Mouse (Mus musculus) intestine, embryonic 14.5 days (tissue): Measurements from ENCODE around the gene Rptor. TPM values are rescaled to one million over a fixed set of nuclear protein-coding genes. Genes with fewer than 3 reads are reported as not detected.

Experiments used
- ATAC-seq: fragments of 200-750 bp; cut with Nextera tagmentation; replicated peaks from 2 replicates; pipeline ENCODE4 v1.8.0; 2017; ENCODE audit warnings: low read depth, moderate number of reproducible peaks, moderate TSS enrichment, moderate library complexity; ENCODE audit not compliant: low FRiP score, low TSS enrichment
- DNase-seq: peaks from one replicate; pipeline ENCODE4 v3.0.0-alpha.2; 2018; ENCODE audit warnings: low spot score
- H3K27ac ChIP-seq: fragments of 300-500 bp; sonication (generic); 2 replicates; pipeline ENCODE4 v1.5.1; 2014; ENCODE audit warnings: low read depth, mild to moderate bottlenecking, control low read depth
- H3K27me3 ChIP-seq: fragments of 300-500 bp; sonication (generic); replicated peaks from 2 replicates; pipeline ENCODE4 v1.6.1; 2014; ENCODE audit warnings: low read length, control low read depth; ENCODE audit not compliant: control insufficient read depth, insufficient read depth
- H3K36me3 ChIP-seq: fragments of 300-500 bp; sonication (generic); 2 replicates; pipeline ENCODE4 v1.6.1; 2014; ENCODE audit warnings: low read length, control low read depth; ENCODE audit not compliant: control insufficient read depth, insufficient read depth
- H3K4me1 ChIP-seq: fragments of 300-500 bp; sonication (generic); replicated peaks from 2 replicates; pipeline ENCODE4 v1.6.1; 2014; ENCODE audit warnings: low read length, control low read depth, mixed read lengths; ENCODE audit not compliant: control insufficient read depth, insufficient read depth
- H3K4me2 ChIP-seq: fragments of 300-500 bp; sonication (generic); 2 replicates; pipeline ENCODE4 v1.6.1; 2014; ENCODE audit warnings: low read length
- H3K4me3 ChIP-seq: fragments of 300-500 bp; sonication (generic); 2 replicates; pipeline ENCODE4 v1.5.1; 2014; ENCODE audit warnings: low read depth, low read length, control low read depth, mixed read lengths
- H3K9ac ChIP-seq: fragments of 300-500 bp; sonication (generic); 2 replicates; pipeline ENCODE4 v1.6.1; 2014; ENCODE audit warnings: mild to moderate bottlenecking, low read length
- H3K9me3 ChIP-seq: fragments of 300-500 bp; sonication (generic); 2 replicates; pipeline ENCODE4 v1.6.1; 2016; ENCODE audit warnings: low read length, control low read depth; ENCODE audit not compliant: control insufficient read depth
- WGBS: fragments of 180-500 bp; shearing (Covaris S2); extraction: QIAGEN DNeasy Blood & Tissue Kit; methylation state at CpG from one replicate; pipeline ENCODE4 v1.1.7; 2014; 5-methylcytosine and 5-hydroxymethylcytosine counted together
- polyA plus RNA-seq: library from polyadenylated mRNA; unstranded; fragments of >200 nt; fragmentation: Nextera tagmentation; extraction: Ambion mirVana; gene quantifications from 2 replicates; pipeline ENCODE4 v1.2.1, GENCODE M21; 2014

The Rptor gene
- 11.2 and 12.9 TPM in 2 replicates for polyA plus RNA-seq

GRCm38 (mm10) chr11:119602763-119603526 lies at the start of gene Rptor:
Gene Rptor, plus strand, starts transcription at chr11:119602905.
- H3K27ac ChIP-seq: peak within 1 kb of the TSS; percentile 75
- H3K4me1 ChIP-seq: peaks cover 10% of the 10 kb centered on the region
- peak within 1 kb of the TSS; percentile 92 for H3K4me3 ChIP-seq
- peak within 1 kb of the TSS; percentile 95 for H3K4me2 ChIP-seq
- DNase-seq (peak; percentile 99), ATAC-seq (peak; percentile 97)
- no peaks in the 10 kb centered on the region for H3K27me3 ChIP-seq
- 2% methylated on average over 63 of the region's 63 CpGs for WGBS
- H3K36me3 ChIP-seq: 0 out of 2 replicates have a peak, but pooled peaks cover 3% of the 10 kb centered on the region
- H3K9ac ChIP-seq: peak within 1 kb of the TSS; percentile 97
- no peaks in the 10 kb centered on the region for H3K9me3 ChIP-seq

DNA sequence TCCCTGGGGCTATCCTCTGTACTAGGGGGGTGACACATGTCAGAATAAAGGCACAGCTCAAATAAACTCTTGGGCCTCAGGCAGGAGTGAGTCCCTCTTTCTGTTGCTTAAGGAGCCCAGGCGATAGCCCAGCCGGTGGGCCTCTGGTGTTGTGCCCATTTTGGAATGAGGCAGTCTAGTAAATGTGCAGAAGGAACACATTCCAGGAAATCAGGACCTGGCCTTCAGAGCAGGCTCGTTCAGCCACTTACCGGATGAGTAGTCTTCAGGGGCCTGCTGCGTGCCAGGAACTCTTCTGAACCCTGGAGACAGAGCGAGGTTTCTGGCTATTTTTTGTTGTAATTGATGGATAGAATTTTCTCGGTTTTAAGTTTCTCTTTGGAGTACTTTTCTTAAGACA lies 48.0 kb upstream of the Rptor start:
- Histone ChIP-seq H3K4me3 (no peak overlapping the region), H3K9ac (no peak overlapping the region), H3K27me3 (peaks cover 30% of the 10 kb centered on the region), H3K4me1 (peaks cover 14% of the 10 kb centered on the region), H3K9me3 (no peaks in the 10 kb centered on the region), H3K36me3 (no peaks in the 10 kb centered on the region), H3K4me2 (no peak overlapping the region), H3K27ac (no peak overlapping the region)
- no peak for DNase-seq
- ATAC-seq: no peak
- WGBS: 73% methylated on average over 7 of the region's 7 CpGs

GRCm38 (mm10) chr11:119555170-119555569 lies 47.5 kb upstream of the Rptor start:
- whole genome bisulfite sequencing: 83% methylated on average over 7 of the region's 7 CpGs
- Histone ChIP-seq H3K36me3 (no peaks in the 10 kb centered on the region), H3K9me3 (no peaks in the 10 kb centered on the region), H3K4me3 (no peak overlapping the region), H3K27me3 (peaks cover 26% of the 10 kb centered on the region), H3K4me2 (no peak overlapping the region), H3K4me1 (peaks cover 14% of the 10 kb centered on the region), H3K9ac (no peak overlapping the region), H3K27ac (no peak overlapping the region)
- DNase-seq (no peak), ATAC-seq (no peak)

- ATAC-seq (no peak), DNase-seq (no peak)
- Histone ChIP-seq H3K36me3 (no peaks in the 10 kb centered on the region), H3K4me1 (peaks cover 10% of the 10 kb centered on the region), H3K9ac (no peak overlapping the region), H3K27me3 (0 out of 2 replicates have a peak, but pooled peaks cover 9% of the 10 kb centered on the region), H3K4me3 (no peak overlapping the region), H3K4me2 (no peak overlapping the region), H3K9me3 (no peaks in the 10 kb centered on the region), H3K27ac (no peak overlapping the region)
- 32% methylated on average over 15 of the region's 17 CpGs for WGBS
Observed at GRCm38 (mm10) chr11:119557940-119558869, 44.5 kb upstream of the Rptor start.

GRCm38 (mm10) chr11:119558870-119559610 lies 43.7 kb upstream of the Rptor start:
- WGBS: 22% methylated on average over 9 of the region's 9 CpGs

DNA sequence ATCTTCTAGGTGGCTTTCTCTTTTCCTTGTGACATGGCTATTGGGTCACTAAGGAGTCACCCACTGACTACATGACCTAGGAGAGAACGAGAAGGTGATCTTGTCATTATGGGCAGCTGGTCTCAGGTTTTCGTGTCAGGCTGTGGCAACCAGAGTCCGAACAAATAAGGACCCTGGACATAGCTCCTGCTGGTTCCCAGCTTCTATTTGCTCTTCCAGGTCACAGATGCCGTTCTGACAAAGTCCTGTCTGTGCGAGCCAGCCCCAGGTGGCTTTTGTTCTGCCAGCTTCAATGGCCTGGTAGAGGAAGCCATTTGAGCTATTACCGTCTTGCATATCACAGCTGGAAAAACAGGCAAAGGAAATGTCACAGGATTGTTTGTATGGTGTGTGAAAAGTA lies 40.4 kb upstream of the Rptor start:
- peaks cover 10% of the 10 kb centered on the region for H3K4me1 ChIP-seq
- no peak for ATAC-seq
- H3K9ac ChIP-seq: no peak overlapping the region
- 47% methylated on average over 6 of the region's 6 CpGs for WGBS
- H3K27me3 ChIP-seq: peaks cover 16% of the 10 kb centered on the region; the same call in 1 of the 2 replicates
- H3K9me3 ChIP-seq: no peaks in the 10 kb centered on the region
- DNase-seq: no peak
- no peak overlapping the region for H3K4me3 ChIP-seq
- no peak overlapping the region for H3K4me2 ChIP-seq
- no peaks in the 10 kb centered on the region for H3K36me3 ChIP-seq
- no peak overlapping the region for H3K27ac ChIP-seq

More at GRCm38 (mm10) chr11:119558870-119559610, 43.7 kb upstream of the Rptor start:
- Histone ChIP-seq H3K9ac (no peak overlapping the region), H3K27me3 (0 out of 2 replicates have a peak, but pooled peaks cover 5% of the 10 kb centered on the region), H3K4me1 (peaks cover 10% of the 10 kb centered on the region), H3K36me3 (no peaks in the 10 kb centered on the region), H3K9me3 (no peaks in the 10 kb centered on the region), H3K4me3 (no peak overlapping the region), H3K4me2 (no peak overlapping the region), H3K27ac (no peak overlapping the region)
- no peak for DNase-seq
- ATAC-seq: 0 out of 2 replicates have a peak, but pooled peaks have one; percentile 25

- H3K36me3 ChIP-seq: no peaks in the 10 kb centered on the region
- 58% methylated on average over 9 of the region's 9 CpGs for WGBS
Observed at GRCm38 (mm10) chr11:119563166-119563565, 39.5 kb upstream of the Rptor start.

DNA sequence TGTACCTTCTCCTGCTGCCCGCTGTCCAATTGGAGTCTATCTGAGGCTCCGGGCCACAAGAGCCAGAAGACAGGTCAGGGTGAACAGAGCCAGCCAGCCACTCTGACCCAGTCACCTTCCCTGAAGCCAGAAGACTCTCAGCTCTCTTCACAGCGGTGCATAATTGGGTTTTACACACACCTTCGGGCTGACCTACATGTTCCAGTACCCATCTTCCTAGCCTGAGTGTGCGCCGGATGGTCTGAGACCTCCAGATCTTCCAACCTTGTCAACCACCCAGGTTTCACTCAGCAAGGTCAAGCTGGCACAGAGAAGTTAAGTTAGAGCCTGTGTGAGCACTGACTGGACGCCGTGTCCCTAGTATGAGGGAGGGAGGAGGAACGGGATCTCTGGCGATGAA lies 38.3 kb upstream of the Rptor start:
- Histone ChIP-seq H3K9me3 (no peaks in the 10 kb centered on the region), H3K4me1 (0 out of 2 replicates have a peak, but pooled peaks cover under 1% of the 10 kb centered on the region), H3K9ac (no peak overlapping the region), H3K27ac (no peak overlapping the region), H3K36me3 (no peaks in the 10 kb centered on the region), H3K4me3 (no peak overlapping the region), H3K27me3 (peaks cover 16% of the 10 kb centered on the region; the same call in 1 of the 2 replicates), H3K4me2 (no peak overlapping the region)
- no peak for DNase-seq
- ATAC-seq: no peak
- 89% methylated on average over 10 of the region's 10 CpGs for WGBS

More at GRCm38 (mm10) chr11:119563166-119563565, 39.5 kb upstream of the Rptor start:
- Histone ChIP-seq H3K4me3 (no peak overlapping the region), H3K4me1 (peaks cover 10% of the 10 kb centered on the region), H3K9ac (no peak overlapping the region), H3K27ac (no peak overlapping the region), H3K4me2 (no peak overlapping the region), H3K27me3 (peaks cover 16% of the 10 kb centered on the region; the same call in 1 of the 2 replicates), H3K9me3 (no peaks in the 10 kb centered on the region)
- DNase-seq: no peak
- ATAC-seq: no peak
